Mouse (Mus musculus): ENCODE results near the gene Sox14.

- no peak for TF ChIP-seq CTCF (conservative IDR thresholded peaks at IDR 0.05; ENCODE audit: insufficient read depth, insufficient read length, low read depth, low read length)
- no peak for TF ChIP-seq POLR2A (IDR thresholded peaks at IDR 0.05; ENCODE audit: low read depth, low read length)
Observed at GRCm38 (mm10) chr9:99874735-99875617, 994 bp downstream of the Sox14 start.
